In the genomic region with DNA sequence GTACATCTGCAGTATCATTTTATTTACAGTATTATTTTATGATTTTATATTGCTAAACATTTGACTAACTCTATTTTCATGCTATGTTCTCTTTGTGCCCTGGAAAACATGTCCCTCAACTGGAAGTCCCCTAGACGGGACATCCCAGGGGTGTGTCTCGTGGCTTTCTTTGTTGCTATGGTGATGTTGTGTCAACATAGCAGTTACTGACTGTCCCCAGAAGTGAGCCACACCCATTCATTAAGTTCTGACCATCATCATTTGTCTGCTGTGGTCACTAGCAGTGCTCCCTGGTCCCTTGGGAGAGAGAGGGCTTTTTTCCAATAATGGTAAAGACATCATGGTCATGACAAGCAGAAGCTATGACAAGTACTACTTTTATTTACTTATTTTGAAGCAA, we compare ENCODE assay signal across 23 mouse cellular contexts.
"Had no signal": no experiment of that assay in that cellular context is flagged by ENCODE, and none has a peak within 500 bp of the region (broad histone marks: within the 10 kb centered on the region; RNA-seq: fewer than 3 reads in every experiment).

No protein-coding gene starts in this region.

- H3K36me3 ChIP-seq: liver, embryonic 15.5 days; midbrain, embryonic 10.5 days; neural tube, embryonic 15.5 days; stomach, embryonic 15.5 days had no signal

- H3K27me3 ChIP-seq: limb, embryonic 13.5 days; liver, embryonic 12.5 days; liver, embryonic 15.5 days; megakaryocyte, embryonic 14.5 days; neural tube, embryonic 12.5 days; neural tube, embryonic 15.5 days; stomach, embryonic 15.5 days had no signal

- H3K9me3 ChIP-seq: limb, embryonic 10.5 days; limb, embryonic 13.5 days; liver, embryonic 12.5 days; liver, embryonic 15.5 days; megakaryocyte, embryonic 14.5 days; midbrain, embryonic 10.5 days; neural tube, embryonic 12.5 days; neural tube, embryonic 15.5 days; stomach, embryonic 15.5 days had no signal

- ATAC-seq: intestine, embryonic 16.5 days; liver, embryonic 12.5 days had no signal

- H3K4me3 ChIP-seq: layer of hippocampus, adult 2 months; limb, embryonic 10.5 days; limb, embryonic 13.5 days; liver, embryonic 12.5 days; liver, embryonic 15.5 days; megakaryocyte, embryonic 14.5 days; midbrain, embryonic 10.5 days; neural tube, embryonic 12.5 days; neural tube, embryonic 15.5 days; stomach, embryonic 15.5 days had no signal

- H3K4me2 ChIP-seq: limb, embryonic 13.5 days; liver, embryonic 12.5 days; liver, embryonic 15.5 days; lung, embryonic 14.5 days; neural tube, embryonic 12.5 days; neural tube, embryonic 15.5 days; stomach, embryonic 15.5 days had no signal

- H3K27ac ChIP-seq: layer of hippocampus, adult 2 months; limb, embryonic 10.5 days; limb, embryonic 13.5 days; liver, embryonic 12.5 days; liver, embryonic 15.5 days; macrophage; midbrain, embryonic 10.5 days; neural tube, embryonic 12.5 days; neural tube, embryonic 15.5 days; stomach, embryonic 15.5 days had no signal

- H3K4me1 ChIP-seq: limb, embryonic 10.5 days; liver, embryonic 12.5 days; liver, embryonic 15.5 days; midbrain, embryonic 10.5 days; neural tube, embryonic 12.5 days; neural tube, embryonic 15.5 days; stomach, embryonic 15.5 days had no signal

- H3K9ac ChIP-seq: limb, embryonic 13.5 days; liver, embryonic 12.5 days; liver, embryonic 15.5 days; lung, embryonic 14.5 days; neural tube, embryonic 12.5 days; neural tube, embryonic 15.5 days; stomach, embryonic 15.5 days had no signal

- DNase-seq: kidney, adult 18-20 months; kidney, adult 9 months; kidney, postnatal 25 days; layer of hippocampus, adult 9-11 months; liver; lung, embryonic 14.5 days; midbrain, embryonic 14.5 days; right cerebral cortex, adult 18-20 months; right cerebral cortex, postnatal 25 days; spleen, adult 18-20 months; thymus, postnatal 25 days had no signal
